Mouse (Mus musculus): ENCODE results near the gene I0C0044D17Rik. TPM values are rescaled to one million over a fixed set of nuclear protein-coding genes. Genes with fewer than 3 reads are reported as not detected.

I0C0044D17Rik gene
- total and polyA plus RNA-seq, 3 experiments, result not detected

DNA sequence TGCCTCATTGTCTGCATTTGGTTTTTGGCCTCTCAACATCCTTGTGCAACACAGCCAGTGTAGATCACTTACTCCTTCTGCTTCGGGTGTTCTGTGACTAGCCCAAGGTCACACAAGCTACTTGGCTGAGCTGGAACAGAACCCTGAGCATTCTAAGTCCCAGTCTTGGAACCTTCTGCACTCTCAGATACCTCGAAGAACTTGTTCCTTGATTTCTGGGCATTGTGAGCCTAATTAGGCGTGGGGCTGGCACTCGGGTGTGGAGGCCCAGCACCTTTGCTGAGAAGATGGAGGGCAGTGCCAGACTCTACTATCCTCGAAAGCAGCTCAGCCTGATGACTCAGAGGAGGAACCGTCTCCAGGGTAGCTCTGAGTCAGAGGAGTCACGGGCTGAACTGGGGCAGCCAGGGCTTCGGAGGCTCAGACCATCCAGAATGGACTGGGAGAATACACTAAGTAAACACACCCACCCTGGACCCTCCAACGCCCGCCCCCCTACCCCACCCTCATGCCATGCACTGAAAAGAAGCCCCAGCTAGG lies 4.4 kb downstream of the I0C0044D17Rik start:
- TF ChIP-seq EP300 (IDR thresholded peaks at IDR 0.05; ENCODE audit: insufficient read depth, low read depth, low read length), result no peak
- no peak for TF ChIP-seq POLR2A (IDR thresholded peaks at IDR 0.05; ENCODE audit: insufficient read depth, low read depth, low read length)
- no peak for TF ChIP-seq CTCF (IDR thresholded peaks at IDR 0.05)
- H3K4me1 ChIP-seq (ENCODE audit: control insufficient read depth, insufficient read depth, low read length), result peaks cover 1% of the 10 kb centered on the region; the same call in 1 of the 2 replicates
- H3K79me2 ChIP-seq (replicated peaks; ENCODE audit: control insufficient read depth, insufficient read depth, low read length), result no peaks in the 10 kb centered on the region
- intact Hi-C loops (cut with DNase I), result no loop called here
- no peak for DNase-seq
- no peaks in the 10 kb centered on the region for H3K36me3 ChIP-seq (ENCODE audit: control insufficient read depth, insufficient read depth, low read length)
- H3K4me3 ChIP-seq, result no peak overlapping the region
- peaks cover 5% of the 10 kb centered on the region; the same call in 1 of the 2 replicates for H3K27me3 ChIP-seq (ENCODE audit: control insufficient read depth, insufficient read depth, low read length)
- 70% methylated on average over 10 of the region's 10 CpGs for WGBS
- H3K9ac ChIP-seq (ENCODE audit: low read depth, low read length), result no peak overlapping the region
- H3K27ac ChIP-seq, result no peak overlapping the region

GRCm38 (mm10) chr4:98817184-98817911 lies 6.3 kb downstream of the I0C0044D17Rik start, which contains the start of gene Kank4:
Gene Kank4 (minus strand): TSS chr4:98817537.
- intact Hi-C loops (cut with DNase I), result no loop called here
- H3K27ac ChIP-seq, result peak within 1 kb of the TSS; percentile 17; the same call in 1 of the 2 replicates

DNA sequence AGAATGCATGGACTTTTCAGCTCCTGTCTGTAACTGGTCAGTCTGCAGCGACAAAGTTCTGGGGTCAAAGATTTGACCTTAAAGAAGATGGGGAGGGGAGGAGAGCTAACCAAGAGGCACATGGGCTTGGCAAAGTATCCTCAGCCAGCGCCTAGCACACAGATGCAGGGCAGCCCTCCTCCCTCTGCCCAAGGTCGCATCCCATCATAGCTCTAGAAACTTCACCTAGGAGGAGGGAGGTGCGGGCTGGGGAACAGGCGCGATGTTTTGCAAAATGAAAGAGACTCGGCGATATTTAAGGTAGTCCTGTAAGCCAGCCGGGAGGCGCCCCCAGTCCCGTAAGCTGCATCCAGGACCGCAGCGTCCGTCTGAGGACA lies 6.8 kb downstream of the I0C0044D17Rik start:
- TF ChIP-seq CTCF (IDR thresholded peaks at IDR 0.05) (no peak), EP300 (IDR thresholded peaks at IDR 0.05; ENCODE audit: insufficient read depth, low read depth, low read length) (no peak), POLR2A (IDR thresholded peaks at IDR 0.05; ENCODE audit: insufficient read depth, low read depth, low read length) (no peak)
- no peaks in the 10 kb centered on the region for H3K79me2 ChIP-seq (replicated peaks; ENCODE audit: control insufficient read depth, insufficient read depth, low read length)
- peaks cover 1% of the 10 kb centered on the region; the same call in 1 of the 2 replicates for H3K4me1 ChIP-seq (ENCODE audit: control insufficient read depth, insufficient read depth, low read length)
- peak overlapping the region; percentile 62 for H3K9ac ChIP-seq (ENCODE audit: low read depth, low read length)
- 9% methylated on average over 14 of the region's 14 CpGs for WGBS
- no peaks in the 10 kb centered on the region for H3K36me3 ChIP-seq (ENCODE audit: control insufficient read depth, insufficient read depth, low read length)
- intact Hi-C loops (cut with DNase I), result no loop called here
- peak overlapping the region; percentile 51 for H3K4me3 ChIP-seq
- peaks cover 5% of the 10 kb centered on the region; the same call in 1 of the 2 replicates for H3K27me3 ChIP-seq (ENCODE audit: control insufficient read depth, insufficient read depth, low read length)
- H3K27ac ChIP-seq, result no peak overlapping the region; the same call in 1 of the 2 replicates
- DNase-seq, result no peak

More at GRCm38 (mm10) chr4:98817184-98817911, 6.3 kb downstream of the I0C0044D17Rik start, which contains the start of gene Kank4:
- peaks cover 5% of the 10 kb centered on the region; the same call in 1 of the 2 replicates for H3K27me3 ChIP-seq (ENCODE audit: control insufficient read depth, insufficient read depth, low read length)
- peak within 1 kb of the TSS; percentile 51 for H3K4me3 ChIP-seq
- peak within 1 kb of the TSS; percentile 62 for H3K9ac ChIP-seq (ENCODE audit: low read depth, low read length)
- no peaks in the 10 kb centered on the region for H3K36me3 ChIP-seq (ENCODE audit: control insufficient read depth, insufficient read depth, low read length)
- no peak for TF ChIP-seq EP300 (IDR thresholded peaks at IDR 0.05; ENCODE audit: insufficient read depth, low read depth, low read length)
- TF ChIP-seq POLR2A (IDR thresholded peaks at IDR 0.05; ENCODE audit: insufficient read depth, low read depth, low read length), result no peak
- no peak for TF ChIP-seq CTCF (IDR thresholded peaks at IDR 0.05)
- H3K4me1 ChIP-seq (ENCODE audit: control insufficient read depth, insufficient read depth, low read length), result peaks cover 1% of the 10 kb centered on the region; the same call in 1 of the 2 replicates
- under 1% methylated on average over 72 of the region's 72 CpGs for WGBS
- peak; percentile 53 to 66 for DNase-seq
- H3K79me2 ChIP-seq (replicated peaks; ENCODE audit: control insufficient read depth, insufficient read depth, low read length), result no peaks in the 10 kb centered on the region

DNA sequence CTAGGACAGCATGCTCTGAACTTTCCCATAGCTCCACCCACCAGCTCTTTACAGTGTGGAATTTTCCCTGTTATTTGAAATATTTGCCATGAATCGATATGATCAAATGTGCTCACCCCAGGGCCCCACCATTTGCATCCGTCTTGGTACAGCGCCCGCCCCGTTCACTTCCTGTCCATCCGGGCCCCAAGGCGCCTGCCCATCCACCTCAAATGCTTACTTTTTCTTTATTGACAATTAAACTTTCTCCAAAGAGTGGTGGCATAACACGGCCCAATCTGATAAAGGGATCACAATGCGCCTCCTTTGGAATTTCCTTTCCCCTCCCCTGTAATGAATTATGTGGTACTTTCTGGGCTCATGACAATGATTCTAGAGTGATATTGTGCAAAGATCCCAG lies 17.3 kb downstream of the I0C0044D17Rik start:
- Histone ChIP-seq H3K4me1 (ENCODE audit: control insufficient read depth, insufficient read depth, low read length) (no peaks in the 10 kb centered on the region), H3K27ac (no peak overlapping the region), H3K36me3 (ENCODE audit: control insufficient read depth, insufficient read depth, low read length) (no peaks in the 10 kb centered on the region), H3K4me3 (no peak overlapping the region), H3K9ac (ENCODE audit: low read depth, low read length) (no peak overlapping the region), H3K27me3 (ENCODE audit: control insufficient read depth, insufficient read depth, low read length) (no peaks in the 10 kb centered on the region), H3K79me2 (replicated peaks; ENCODE audit: control insufficient read depth, insufficient read depth, low read length) (no peaks in the 10 kb centered on the region)
- no peak for TF ChIP-seq POLR2A (IDR thresholded peaks at IDR 0.05; ENCODE audit: insufficient read depth, low read depth, low read length)
- TF ChIP-seq CTCF (IDR thresholded peaks at IDR 0.05), result no peak
- TF ChIP-seq EP300 (IDR thresholded peaks at IDR 0.05; ENCODE audit: insufficient read depth, low read depth, low read length), result no peak
- WGBS, result 53% methylated on average over 9 of the region's 9 CpGs
- DNase-seq, result no peak
- intact Hi-C loops (cut with DNase I), result no loop called here

GRCm38 (mm10) chr4:98805291-98806048 lies 18.2 kb downstream of the I0C0044D17Rik start:
- H3K4me3 ChIP-seq, result no peak overlapping the region
- intact Hi-C loops (cut with DNase I), result no loop called here
- no peaks in the 10 kb centered on the region for H3K27me3 ChIP-seq (ENCODE audit: control insufficient read depth, insufficient read depth, low read length)
- H3K36me3 ChIP-seq (ENCODE audit: control insufficient read depth, insufficient read depth, low read length), result no peaks in the 10 kb centered on the region
- WGBS, result 73% methylated on average over 12 of the region's 12 CpGs
- DNase-seq, result no peak
- H3K9ac ChIP-seq (ENCODE audit: low read depth, low read length), result no peak overlapping the region
- no peaks in the 10 kb centered on the region for H3K4me1 ChIP-seq (ENCODE audit: control insufficient read depth, insufficient read depth, low read length)
- TF ChIP-seq CTCF (IDR thresholded peaks at IDR 0.05), result no peak
- TF ChIP-seq EP300 (IDR thresholded peaks at IDR 0.05; ENCODE audit: insufficient read depth, low read depth, low read length), result no peak
- no peak for TF ChIP-seq POLR2A (IDR thresholded peaks at IDR 0.05; ENCODE audit: insufficient read depth, low read depth, low read length)
- no peaks in the 10 kb centered on the region for H3K79me2 ChIP-seq (replicated peaks; ENCODE audit: control insufficient read depth, insufficient read depth, low read length)
- H3K27ac ChIP-seq, result no peak overlapping the region
